Mouse (Mus musculus) cerebellum, adult 2 months (tissue): ENCODE results near the gene Ttll13. TPM values are rescaled to one million over a fixed set of nuclear protein-coding genes. Genes with fewer than 3 reads are reported as not detected.

Experiments used
- DNase-seq, 2 experiments: peaks; one replicate each; pipeline ENCODE4 v3.0.0; 2021
- H3K27ac ChIP-seq: fragments of 200-500 bp; 2 replicates; pipeline ENCODE4 v1.5.1; 2012; ENCODE audit warnings: low read length, control low read depth, inconsistent platforms; ENCODE audit not compliant: insufficient read depth
- H3K27me3 ChIP-seq: fragments of 200-500 bp; 2 replicates; pipeline ENCODE4 v1.6.1; 2012; ENCODE audit warnings: inconsistent platforms, mild to moderate bottlenecking, low read length, moderate library complexity; ENCODE audit not compliant: control insufficient read depth, insufficient read depth
- H3K4me1 ChIP-seq: fragments of 200-500 bp; 2 replicates; pipeline ENCODE4 v1.6.1; 2011; ENCODE audit warnings: low read length; ENCODE audit not compliant: control insufficient read depth, insufficient read depth
- H3K4me3 ChIP-seq: fragments of 200-500 bp; replicated peaks from 2 replicates; pipeline ENCODE3; 2011; ENCODE audit warnings: mild to moderate bottlenecking, low read depth, low read length, control low read depth; ENCODE audit not compliant: insufficient read depth
- CTCF ChIP-seq: fragments of 200-500 bp; IDR thresholded peaks from 2 replicates; pipeline ENCODE4 v1.5.1; 2011; ENCODE audit warnings: low read depth, mild to moderate bottlenecking, control low read depth, low read length, moderate library complexity, borderline replicate concordance; ENCODE audit not compliant: insufficient read depth
- POLR2A ChIP-seq: fragments of 200-500 bp; IDR thresholded peaks from 2 replicates; pipeline ENCODE4 v1.6.1; 2011; ENCODE audit warnings: low read length, control low read depth, borderline replicate concordance; ENCODE audit not compliant: insufficient read depth
- WGBS: fragments of 180-500 bp; shearing (Covaris S2); methylation state at CpG from one replicate; pipeline ENCODE4 v1.1.7; 2018; 5-methylcytosine and 5-hydroxymethylcytosine counted together
- polyA plus RNA-seq: library from polyadenylated mRNA; depleted of rRNA; stranded (reverse); fragments of >200 nt; gene quantifications from 2 replicates; pipeline ENCODE4 v1.2.3, GENCODE M21; 2012

Ttll13 gene
- polyA plus RNA-seq, 1 experiment: 0.69 TPM

- TF ChIP-seq POLR2A: no peak
- no peak for TF ChIP-seq CTCF
- Histone ChIP-seq H3K4me3 (no peak overlapping the region), H3K4me1 (no peaks in the 10 kb centered on the region), H3K27ac (no peak overlapping the region), H3K27me3 (no peaks in the 10 kb centered on the region)
- no peak for DNase-seq
- 97% methylated on average over 4 of the region's 4 CpGs for WGBS
Observed at GRCm38 (mm10) chr7:80276374-80276773, 30.2 kb downstream of the Ttll13 start.

GRCm38 (mm10) chr7:80280032-80280431 lies 33.9 kb downstream of the Ttll13 start:
- Histone ChIP-seq H3K4me1 (no peaks in the 10 kb centered on the region), H3K27me3 (no peaks in the 10 kb centered on the region), H3K4me3 (no peak overlapping the region), H3K27ac (no peak overlapping the region)
- no peak for DNase-seq
- 85% methylated on average over 10 of the region's 10 CpGs for WGBS
- TF ChIP-seq POLR2A (no peak), CTCF (no peak)

DNA sequence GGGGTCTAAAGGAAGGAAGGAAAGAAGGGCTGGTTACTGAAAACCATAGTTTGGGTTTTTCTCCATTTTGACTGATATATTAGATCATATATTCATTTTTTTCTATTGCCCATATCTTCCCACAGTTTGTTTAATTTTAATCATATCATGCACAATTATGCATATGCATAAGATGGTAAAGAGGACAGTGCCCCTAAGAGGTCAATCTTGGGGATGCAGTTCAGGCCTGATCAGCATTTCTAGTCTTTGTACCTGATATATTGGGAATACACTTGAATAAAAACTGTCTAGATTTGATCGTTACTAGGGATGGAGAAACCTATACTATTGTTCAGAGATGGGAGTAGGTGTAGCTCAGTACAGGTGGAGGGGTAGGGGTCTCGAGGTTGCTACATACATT lies 34.8 kb downstream of the Ttll13 start:
- no peak for TF ChIP-seq CTCF
- no peak for TF ChIP-seq POLR2A
- no peak for DNase-seq
- Histone ChIP-seq H3K4me1 (no peaks in the 10 kb centered on the region), H3K4me3 (no peak overlapping the region), H3K27me3 (no peaks in the 10 kb centered on the region), H3K27ac (no peak overlapping the region)
- 88% methylated on average over 2 of the region's 2 CpGs for WGBS

- 86% methylated on average over 3 of the region's 3 CpGs for WGBS
- Histone ChIP-seq H3K4me3 (no peak overlapping the region), H3K27me3 (no peaks in the 10 kb centered on the region), H3K27ac (no peak overlapping the region), H3K4me1 (no peaks in the 10 kb centered on the region)
- TF ChIP-seq CTCF (no peak), POLR2A (no peak)
- no peak for DNase-seq
Observed at GRCm38 (mm10) chr7:80281646-80282045, 35.5 kb downstream of the Ttll13 start.

DNA sequence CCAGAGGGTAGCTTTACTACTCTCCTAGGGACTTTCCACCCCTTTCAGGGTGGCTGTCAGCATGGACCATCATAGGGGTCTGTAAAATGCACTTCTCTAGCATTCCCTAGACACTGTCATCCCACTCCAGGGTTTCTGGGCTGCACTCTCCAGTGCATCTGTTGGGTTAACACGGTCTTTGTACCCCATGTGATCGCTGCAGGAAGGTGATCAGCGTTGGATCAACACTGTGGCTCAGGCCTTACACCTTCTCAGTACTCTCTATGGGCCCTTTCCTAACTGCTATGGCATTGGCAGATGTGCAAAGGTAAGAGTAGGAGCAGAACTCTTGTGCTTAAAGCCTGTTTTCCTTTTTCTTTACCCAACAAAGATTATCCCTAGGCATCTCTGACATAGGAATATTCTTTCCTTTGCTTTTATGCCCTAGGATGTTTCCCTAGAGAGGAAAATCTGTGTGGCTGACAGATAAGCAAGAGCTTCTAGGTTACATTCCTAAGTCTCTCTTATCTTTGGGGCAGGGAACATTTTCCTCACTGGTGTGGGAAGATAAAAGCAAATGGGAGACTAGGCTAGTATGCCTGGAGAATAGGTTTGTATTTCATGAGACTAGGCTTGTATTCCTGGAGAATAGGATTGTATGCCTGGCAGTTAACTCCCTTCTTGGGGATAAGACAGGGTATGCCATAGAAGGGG lies 37.2 kb downstream of the Ttll13 start:
- no peak for DNase-seq
- no peak for TF ChIP-seq CTCF
- TF ChIP-seq POLR2A: no peak
- WGBS: 81% methylated on average over 3 of the region's 3 CpGs
- H3K4me3 ChIP-seq: no peak overlapping the region
- no peak overlapping the region for H3K27ac ChIP-seq
- no peaks in the 10 kb centered on the region for H3K4me1 ChIP-seq
- no peaks in the 10 kb centered on the region for H3K27me3 ChIP-seq

GRCm38 (mm10) chr7:80284391-80284790 lies 38.2 kb downstream of the Ttll13 start:
- no peak for TF ChIP-seq POLR2A
- no peak for TF ChIP-seq CTCF
- Histone ChIP-seq H3K27ac (no peak overlapping the region), H3K4me1 (no peaks in the 10 kb centered on the region), H3K4me3 (no peak overlapping the region), H3K27me3 (no peaks in the 10 kb centered on the region)
- DNase-seq: no peak
- WGBS: 83% methylated on average over 5 of the region's 5 CpGs

DNA sequence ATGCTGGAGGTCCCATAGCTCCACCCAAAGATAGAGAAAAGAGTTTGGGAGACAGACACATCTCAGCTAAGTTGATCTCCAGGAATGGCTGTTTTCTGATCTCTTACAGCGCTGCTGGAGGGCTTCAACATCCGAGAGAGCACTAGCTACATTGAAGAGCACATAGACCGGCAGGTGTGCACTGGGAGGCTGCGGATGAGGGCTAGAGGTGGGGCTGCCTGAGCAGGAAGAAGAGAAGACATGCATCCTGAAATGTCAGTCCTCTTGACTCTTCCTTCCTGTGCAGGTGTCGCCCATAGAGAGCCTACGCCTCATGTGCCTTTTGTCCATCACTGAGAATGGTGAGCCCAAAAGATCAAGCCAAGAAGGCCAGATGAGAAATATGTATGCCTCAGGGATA lies 39.5 kb downstream of the Ttll13 start:
- Histone ChIP-seq H3K27me3 (no peaks in the 10 kb centered on the region), H3K4me3 (no peak overlapping the region), H3K4me1 (no peaks in the 10 kb centered on the region), H3K27ac (no peak overlapping the region)
- no peak for TF ChIP-seq CTCF
- no peak for TF ChIP-seq POLR2A
- DNase-seq: no peak
- 97% methylated on average over 6 of the region's 6 CpGs for WGBS

GRCm38 (mm10) chr7:80287736-80288135 lies 41.6 kb downstream of the Ttll13 start:
- WGBS: 87% methylated on average over 10 of the region's 10 CpGs

More at GRCm38 (mm10) chr7:80287736-80288135, 41.6 kb downstream of the Ttll13 start:
- H3K27ac ChIP-seq: no peak overlapping the region
- no peaks in the 10 kb centered on the region for H3K27me3 ChIP-seq
- H3K4me1 ChIP-seq: no peaks in the 10 kb centered on the region
- DNase-seq: no peak
- no peak overlapping the region for H3K4me3 ChIP-seq
- no peak for TF ChIP-seq POLR2A
- no peak for TF ChIP-seq CTCF
